Mouse (Mus musculus): ENCODE measurements around the gene Dock3. TPM values are rescaled to one million over a fixed set of nuclear protein-coding genes. Genes with fewer than 3 reads are reported as not detected.

Dock3 gene
- total RNA-seq (2021) (1 to 10 TPM; 6.6 to 9.0 TPM), polyA plus RNA-seq (2012; rRNA removed) (0.26 and 1.0 TPM in 2 replicates)
- long read RNA-seq, partial matches to known transcripts, result 0 of 1 reads
- long read RNA-seq, other reads (novel, unspliced or antisense), result 1 of 1 reads

- intact Hi-C loops (cut with DNase I), result no loop called here
- Histone ChIP-seq H3K4me3 (peak within 1 kb of the TSS; percentile 58), H3K27ac (no peak within 1 kb of the TSS), H3K27me3 (ENCODE audit: control insufficient read depth, insufficient read depth, low read length) (peaks cover 14% of the 10 kb centered on the region), H3K36me3 (ENCODE audit: control insufficient read depth, insufficient read depth, low read length) (no peaks in the 10 kb centered on the region), H3K79me2 (replicated peaks; ENCODE audit: control insufficient read depth, insufficient read depth, low read length) (no peaks in the 10 kb centered on the region), H3K4me1 (ENCODE audit: control insufficient read depth, insufficient read depth, low read length) (no peaks in the 10 kb centered on the region; the same call in 1 of the 2 replicates), H3K9ac (ENCODE audit: low read depth, low read length) (peak within 1 kb of the TSS; percentile 56)
- no peak for TF ChIP-seq CTCF (IDR thresholded peaks at IDR 0.05)
- TF ChIP-seq POLR2A (IDR thresholded peaks at IDR 0.05; ENCODE audit: insufficient read depth, low read depth, low read length), result no peak
- TF ChIP-seq EP300 (IDR thresholded peaks at IDR 0.05; ENCODE audit: insufficient read depth, low read depth, low read length), result no peak
- under 1% methylated on average over 87 of the region's 87 CpGs for WGBS
- peak; percentile 76 for DNase-seq
These were observed at the start of gene Dock3 for GRCm38 (mm10) chr9:107231539-107232139. Gene Dock3 (minus strand): TSS chr9:107231909.

GRCm38 (mm10) chr9:107280322-107281027 lies 48.8 kb upstream of the Dock3 start:
- TF ChIP-seq POLR2A (IDR thresholded peaks at IDR 0.05; ENCODE audit: insufficient read depth, low read depth, low read length), result no peak
- no peak for TF ChIP-seq CTCF (IDR thresholded peaks at IDR 0.05)
- TF ChIP-seq EP300 (IDR thresholded peaks at IDR 0.05; ENCODE audit: insufficient read depth, low read depth, low read length), result no peak
- intact Hi-C loops (cut with DNase I), result no loop called here
- no peak overlapping the region for H3K9ac ChIP-seq (ENCODE audit: low read depth, low read length)
- H3K27me3 ChIP-seq (ENCODE audit: control insufficient read depth, insufficient read depth, low read length), result no peaks in the 10 kb centered on the region
- no peak overlapping the region for H3K4me3 ChIP-seq
- peaks cover 20% of the 10 kb centered on the region for H3K4me1 ChIP-seq (ENCODE audit: control insufficient read depth, insufficient read depth, low read length)
- H3K79me2 ChIP-seq (replicated peaks; ENCODE audit: control insufficient read depth, insufficient read depth, low read length), result peaks cover 2% of the 10 kb centered on the region; the same call in 1 of the 2 replicates
- no peak for DNase-seq
- H3K36me3 ChIP-seq (ENCODE audit: control insufficient read depth, insufficient read depth, low read length), result no peaks in the 10 kb centered on the region
- 58% methylated on average over 13 of the region's 13 CpGs for WGBS
- H3K27ac ChIP-seq, result peak overlapping the region; percentile 17; the same call in 1 of the 2 replicates

DNA sequence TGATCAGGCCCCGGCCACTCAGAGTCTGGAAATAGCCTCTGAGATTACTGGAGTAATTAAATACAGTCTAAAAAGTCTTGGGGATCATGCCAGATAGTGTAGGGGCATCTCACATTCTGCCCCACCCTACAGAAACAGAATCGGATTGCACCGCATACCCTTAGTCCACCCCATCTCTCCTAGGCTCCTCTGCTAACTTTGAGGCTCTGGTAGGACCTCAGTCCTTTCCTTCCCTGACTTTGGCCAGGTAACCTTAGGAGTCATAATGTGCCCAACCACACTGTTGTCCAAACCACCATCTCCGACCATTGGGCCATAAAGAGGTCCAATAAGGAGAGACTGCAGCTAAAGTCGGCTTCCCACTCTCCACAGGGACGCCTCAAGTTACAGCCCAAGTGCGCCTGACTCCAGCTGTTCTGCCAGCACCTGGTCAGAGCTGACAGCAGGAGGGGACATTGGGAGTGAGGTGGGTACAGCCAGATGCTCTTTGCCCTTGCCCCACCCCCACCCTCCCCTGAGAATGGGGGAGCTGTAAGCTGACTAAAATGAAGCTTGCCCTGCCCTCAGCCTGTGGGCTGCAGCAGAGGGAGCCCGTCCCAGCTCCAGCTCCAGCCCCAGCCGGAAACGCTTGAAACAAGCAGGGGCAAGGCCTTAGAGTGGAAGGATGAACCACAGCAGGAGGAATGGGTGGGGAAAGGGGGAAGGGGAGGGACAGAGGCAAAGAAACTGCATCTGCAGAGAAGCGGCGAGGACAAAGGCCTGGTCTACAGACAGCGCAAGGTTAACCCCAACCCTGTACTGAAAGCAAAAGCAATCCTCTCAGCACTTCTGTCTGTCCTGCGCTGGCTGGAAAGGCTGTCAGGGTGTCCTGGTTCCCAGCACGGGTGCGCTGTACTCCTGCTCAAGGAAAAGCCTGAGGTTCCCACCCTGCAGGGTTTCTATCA lies 47.9 kb upstream of the Dock3 start:
- peaks cover 2% of the 10 kb centered on the region; the same call in 1 of the 2 replicates for H3K79me2 ChIP-seq (replicated peaks; ENCODE audit: control insufficient read depth, insufficient read depth, low read length)
- peak overlapping the region; percentile 17; the same call in 1 of the 2 replicates for H3K27ac ChIP-seq
- H3K27me3 ChIP-seq (ENCODE audit: control insufficient read depth, insufficient read depth, low read length), result no peaks in the 10 kb centered on the region
- peaks cover 23% of the 10 kb centered on the region for H3K4me1 ChIP-seq (ENCODE audit: control insufficient read depth, insufficient read depth, low read length)
- H3K36me3 ChIP-seq (ENCODE audit: control insufficient read depth, insufficient read depth, low read length), result no peaks in the 10 kb centered on the region
- TF ChIP-seq CTCF (IDR thresholded peaks at IDR 0.05) (no peak), POLR2A (IDR thresholded peaks at IDR 0.05; ENCODE audit: insufficient read depth, low read depth, low read length) (no peak)
- DNase-seq, result peak in 1 of 2 experiments; percentile 41
- no peak overlapping the region for H3K4me3 ChIP-seq
- intact Hi-C loops (cut with DNase I), result no loop called here
- H3K9ac ChIP-seq (ENCODE audit: low read depth, low read length), result no peak overlapping the region
- WGBS, result 40% methylated on average over 16 of the region's 16 CpGs

- H3K79me2 ChIP-seq (replicated peaks; ENCODE audit: control insufficient read depth, insufficient read depth, low read length), result peaks cover 2% of the 10 kb centered on the region; the same call in 1 of the 2 replicates
- H3K4me1 ChIP-seq (ENCODE audit: control insufficient read depth, insufficient read depth, low read length), result peaks cover 23% of the 10 kb centered on the region
- TF ChIP-seq POLR2A (IDR thresholded peaks at IDR 0.05; ENCODE audit: insufficient read depth, low read depth, low read length) (no peak), EP300 (IDR thresholded peaks at IDR 0.05; ENCODE audit: insufficient read depth, low read depth, low read length) (no peak), CTCF (IDR thresholded peaks at IDR 0.05) (no peak)
- no peaks in the 10 kb centered on the region for H3K27me3 ChIP-seq (ENCODE audit: control insufficient read depth, insufficient read depth, low read length)
- no peak overlapping the region for H3K27ac ChIP-seq
- no peak overlapping the region for H3K4me3 ChIP-seq
- peak; percentile 51 to 60 for DNase-seq
- 36% methylated on average over 8 of the region's 8 CpGs for WGBS
- no peak overlapping the region for H3K9ac ChIP-seq (ENCODE audit: low read depth, low read length)
- intact Hi-C loops (cut with DNase I), result no loop called here
- H3K36me3 ChIP-seq (ENCODE audit: control insufficient read depth, insufficient read depth, low read length), result no peaks in the 10 kb centered on the region
These were observed 47.0 kb upstream of the Dock3 start for GRCm38 (mm10) chr9:107278527-107279377.

DNA sequence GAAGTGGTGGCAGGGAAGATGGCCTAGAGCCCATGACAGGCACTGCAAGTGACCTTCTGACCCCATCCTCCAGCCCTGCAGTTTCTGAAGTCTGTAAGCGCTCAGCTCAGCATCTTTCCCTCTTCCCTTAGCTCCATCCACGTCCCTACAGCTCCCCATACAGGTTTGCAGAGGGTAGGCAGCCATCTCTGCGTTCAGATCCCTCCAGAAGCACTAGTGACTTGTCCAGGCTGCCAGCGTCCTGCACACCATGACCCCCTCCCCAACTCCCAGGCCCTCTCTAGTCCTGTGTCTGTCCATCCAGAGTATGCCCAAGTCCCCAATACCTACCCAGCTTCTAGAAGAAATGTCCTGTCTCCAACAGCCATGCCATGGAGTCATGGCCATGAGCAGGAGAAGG lies 46.4 kb upstream of the Dock3 start:
- Histone ChIP-seq H3K27ac (no peak overlapping the region), H3K4me1 (ENCODE audit: control insufficient read depth, insufficient read depth, low read length) (peaks cover 23% of the 10 kb centered on the region), H3K79me2 (replicated peaks; ENCODE audit: control insufficient read depth, insufficient read depth, low read length) (peaks cover 2% of the 10 kb centered on the region; the same call in 1 of the 2 replicates), H3K4me3 (no peak overlapping the region), H3K27me3 (ENCODE audit: control insufficient read depth, insufficient read depth, low read length) (no peaks in the 10 kb centered on the region), H3K9ac (ENCODE audit: low read depth, low read length) (no peak overlapping the region), H3K36me3 (ENCODE audit: control insufficient read depth, insufficient read depth, low read length) (no peaks in the 10 kb centered on the region)
- no peak for DNase-seq
- WGBS, result 67% methylated on average over 4 of the region's 4 CpGs
- intact Hi-C loops (cut with DNase I), result no loop called here
- TF ChIP-seq POLR2A (IDR thresholded peaks at IDR 0.05; ENCODE audit: insufficient read depth, low read depth, low read length) (no peak), CTCF (IDR thresholded peaks at IDR 0.05) (peak; percentile 41)

All from heart, adult 2 months (tissue).